ENCODE assay signal across 9 mouse cellular contexts in the genomic region with DNA sequence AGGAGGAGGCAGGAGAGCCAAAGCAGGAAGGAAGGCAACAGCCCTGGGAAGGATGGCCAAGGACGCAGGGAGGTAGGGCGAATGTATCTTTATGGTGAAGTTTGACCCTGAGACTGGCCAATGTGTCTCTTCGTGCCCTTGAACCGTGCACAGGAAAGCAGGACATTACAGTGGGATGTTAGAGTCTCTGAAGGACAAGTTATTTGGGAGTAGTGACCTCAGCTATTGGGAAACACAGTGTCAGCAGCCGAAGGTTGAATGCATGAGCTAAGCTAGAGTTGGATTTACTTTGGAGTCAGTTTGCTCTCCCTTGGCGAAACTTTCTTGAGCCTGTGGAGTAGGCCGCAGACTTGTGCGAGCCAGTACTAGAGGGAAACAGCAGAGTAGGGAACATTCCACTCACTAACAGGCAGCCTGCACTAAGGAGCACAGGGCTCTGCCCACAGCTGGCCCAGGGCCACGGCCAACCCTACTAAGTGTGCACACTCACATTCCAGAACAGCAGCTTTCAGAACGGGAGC. TPM values are rescaled to one million over a fixed set of nuclear protein-coding genes. Genes with fewer than 3 reads are reported as not detected.
DNase-seq lines count a peak whose midpoint lies in the region; ATAC-seq and TF ChIP-seq lines count a peak whose summit lies in the region.
"Had no signal": no experiment of that assay in that cellular context is flagged by ENCODE, and none has a peak within 500 bp of the region (broad histone marks: within the 10 kb centered on the region; RNA-seq: fewer than 3 reads in every experiment).

No protein-coding gene starts in this region.

- no peak overlapping the region for H3K9ac ChIP-seq in kidney, embryonic 16.5 days (replicated peaks; ENCODE audit: low read length)

- H3K27ac ChIP-seq in kidney, embryonic 16.5 days (ENCODE audit: low read length) = no peak overlapping the region
- H3K27ac ChIP-seq in gastrocnemius, adult 2 months = peak overlapping the region; percentile 85

- H3K36me3 ChIP-seq in kidney, embryonic 16.5 days (ENCODE audit: insufficient read depth, low read length) = peaks cover 84% of the 10 kb centered on the region

- intact Hi-C loops in gastrocnemius, adult 2 months (cut with DNase I) = no loop called here

- ATAC-seq in kidney, embryonic 16.5 days (ENCODE audit: low FRiP score, low TSS enrichment) = no peak
- ATAC-seq: midbrain, embryonic 16.5 days had no signal

- WGBS in kidney, embryonic 16.5 days = 86% methylated on average over 10 of the region's 10 CpGs

- no peak overlapping the region for H3K4me2 ChIP-seq in kidney, embryonic 16.5 days (replicated peaks; ENCODE audit: low read depth, low read length)

- DNase-seq in kidney, adult 18-20 months = peak; percentile 83
- DNase-seq in gastrocnemius, adult 2 months = peak; percentile 74
- peak; percentile 85 to 92 for DNase-seq in kidney, adult 8-10 months
- DNase-seq in ovary, postnatal 14 days (ENCODE audit: low spot score) = peak; percentile 31
- DNase-seq in layer of hippocampus, adult 18-20 months (ENCODE audit: low spot score in 2 of 2) = no peak
- no peak for DNase-seq in spleen, adult 12 weeks (ENCODE audit: low spot score)
- no peak for DNase-seq in thymus, postnatal 4 days

- H3K9me3 ChIP-seq in kidney, embryonic 16.5 days (ENCODE audit: low read length) = no peaks in the 10 kb centered on the region

- peaks cover 3% of the 10 kb centered on the region; the same call in 1 of the 2 replicates for H3K4me1 ChIP-seq in kidney, embryonic 16.5 days (ENCODE audit: insufficient read depth, low read length)

- no peaks in the 10 kb centered on the region for H3K27me3 ChIP-seq in kidney, embryonic 16.5 days (ENCODE audit: insufficient read depth, low read length)

- no peak for TF ChIP-seq CTCF in gastrocnemius, adult 2 months (IDR thresholded peaks at IDR 0.05)

- H3K4me3 ChIP-seq in kidney, embryonic 16.5 days (ENCODE audit: low read length) = no peak overlapping the region
- H3K4me3 ChIP-seq in gastrocnemius, adult 2 months = peak overlapping the region; percentile 5; the same call in 1 of the 2 replicates

RNA-seq across cellular contexts. Expression of a gene that starts 29.5 kb away (rescaled TPM):
- 309 and 365 TPM in 2 replicates for polyA plus RNA-seq in kidney, embryonic 16.5 days (2015; fragmentation: Nextera tagmentation; extraction: Ambion mirVana)
- total RNA-seq in gastrocnemius, adult 2 months (2021) = 10 to 100 TPM; 87.9 to 91.5 TPM
- total RNA-seq in layer of hippocampus, adult 18-20 months (2021) = 100 to 1,000 TPM; 237 to 248 TPM

Comparison
In these comparisons a context has a peak if more than half of its experiments do, and no peak if none do; other contexts are left out.
1. DNase-seq: peak in kidney, adult 18-20 months (single experiment), gastrocnemius, adult 2 months (single experiment), kidney, adult 8-10 months (2 of 2) and ovary, postnatal 14 days (single experiment); none in layer of hippocampus, adult 18-20 months (0 of 2), spleen, adult 12 weeks (single experiment) and thymus, postnatal 4 days (single experiment).